Mouse (Mus musculus): ENCODE results near the gene Myo3b. TPM values are rescaled to one million over a fixed set of nuclear protein-coding genes. Genes with fewer than 3 reads are reported as not detected.

Gene Myo3b
- polyA plus RNA-seq, 1 experiment: not detected

DNA sequence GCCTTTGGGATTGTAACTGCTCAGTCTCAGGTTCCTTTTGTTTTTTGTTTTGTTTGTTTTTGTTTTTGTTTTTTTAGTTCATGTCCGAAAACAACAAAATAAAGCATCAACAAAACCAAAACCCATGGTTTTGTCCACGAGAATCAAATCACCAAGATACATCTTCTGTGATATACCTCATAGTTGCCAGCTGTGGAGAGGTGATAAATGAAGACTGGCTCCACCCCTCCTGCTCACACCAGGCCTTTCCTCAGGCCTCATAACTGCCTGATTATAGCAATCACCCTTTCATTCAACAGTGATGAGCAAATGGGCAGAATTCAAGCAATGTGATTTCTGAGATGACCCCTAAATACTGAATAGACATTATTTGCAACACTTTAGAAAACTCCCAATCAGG is 14.5 kb upstream of the Myo3b start:
- H3K27me3 ChIP-seq (replicated peaks): no peaks in the 10 kb centered on the region
- no peak overlapping the region for H3K4me3 ChIP-seq (replicated peaks)
- TF ChIP-seq GATA1 (IDR thresholded peaks at IDR 0.05; ENCODE audit: borderline replicate concordance, low read length) (no peak), FLI1 (IDR thresholded peaks at IDR 0.05; ENCODE audit: low read length) (no peak)
- H3K36me3 ChIP-seq (replicated peaks; ENCODE audit: low read length): peaks cover 53% of the 10 kb centered on the region
- H3K4me1 ChIP-seq: peaks cover 4% of the 10 kb centered on the region; the same call in 1 of the 2 replicates
- no peaks in the 10 kb centered on the region; the same call in 1 of the 2 replicates for H3K9me3 ChIP-seq

- Histone ChIP-seq H3K9me3 (peaks cover 8% of the 10 kb centered on the region), H3K4me3 (replicated peaks) (no peak overlapping the region), H3K4me1 (peaks cover 4% of the 10 kb centered on the region; the same call in 1 of the 2 replicates), H3K36me3 (replicated peaks; ENCODE audit: low read length) (peaks cover 42% of the 10 kb centered on the region), H3K27me3 (replicated peaks) (no peaks in the 10 kb centered on the region)
- TF ChIP-seq FLI1 (IDR thresholded peaks at IDR 0.05; ENCODE audit: low read length) (no peak), GATA1 (IDR thresholded peaks at IDR 0.05; ENCODE audit: borderline replicate concordance, low read length) (no peak)
Measured at GRCm38 (mm10) chr2:70025711-70026110, 13.2 kb upstream of the Myo3b start.

DNA sequence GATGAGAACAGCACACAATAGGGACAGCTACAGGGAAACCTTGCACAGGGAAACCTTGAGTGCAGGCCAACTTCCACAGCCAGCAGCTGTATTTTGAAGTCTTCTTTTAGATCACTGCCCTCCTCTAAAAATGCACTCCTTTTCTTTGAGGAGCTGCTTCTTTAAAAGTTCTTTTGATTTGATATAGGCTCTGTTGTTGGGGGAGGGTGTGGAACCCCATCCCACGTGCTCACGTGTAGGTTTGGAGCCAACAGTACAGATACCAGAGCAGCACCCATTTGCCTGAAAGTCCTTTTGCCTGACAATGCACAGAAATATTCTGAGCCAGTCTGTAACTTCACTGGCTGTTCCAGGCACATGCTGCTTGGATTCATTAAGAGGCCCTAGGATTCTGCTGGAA is 7.5 kb upstream of the Myo3b start:
- H3K9me3 ChIP-seq: peaks cover 8% of the 10 kb centered on the region
- no peak for TF ChIP-seq FLI1 (IDR thresholded peaks at IDR 0.05; ENCODE audit: low read length)
- TF ChIP-seq GATA1 (IDR thresholded peaks at IDR 0.05; ENCODE audit: borderline replicate concordance, low read length): no peak
- peaks cover 10% of the 10 kb centered on the region for H3K27me3 ChIP-seq (replicated peaks)
- peaks cover 2% of the 10 kb centered on the region for H3K36me3 ChIP-seq (replicated peaks; ENCODE audit: low read length)
- H3K4me1 ChIP-seq: no peaks in the 10 kb centered on the region
- H3K4me3 ChIP-seq (replicated peaks): no peak overlapping the region

- TF ChIP-seq FLI1 (IDR thresholded peaks at IDR 0.05; ENCODE audit: low read length) (no peak), GATA1 (IDR thresholded peaks at IDR 0.05; ENCODE audit: borderline replicate concordance, low read length) (no peak)
- no peak overlapping the region for H3K4me3 ChIP-seq (replicated peaks)
Measured at GRCm38 (mm10) chr2:70034895-70035294, 4.0 kb upstream of the Myo3b start.

DNA sequence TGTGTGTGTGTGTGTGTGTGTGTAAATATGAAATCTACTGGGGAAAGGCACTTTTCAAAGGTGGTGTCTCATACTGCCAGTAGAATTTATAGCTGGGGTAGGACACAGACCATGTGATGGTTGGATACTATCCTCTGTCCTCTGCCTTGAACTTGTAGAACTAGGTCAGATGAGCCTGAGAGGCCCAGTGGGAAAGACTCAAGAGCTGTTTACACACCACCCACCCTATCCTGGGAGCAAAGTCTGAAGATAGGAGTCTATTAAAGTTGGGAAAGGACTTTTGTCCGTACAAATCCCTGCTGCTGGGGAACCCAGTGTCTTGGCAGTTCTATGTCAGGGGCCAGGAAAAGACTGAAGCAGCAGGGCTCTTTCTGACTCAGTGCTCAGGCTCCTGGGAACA is 3.6 kb upstream of the Myo3b start:
- no peak for TF ChIP-seq GATA1 (IDR thresholded peaks at IDR 0.05; ENCODE audit: borderline replicate concordance, low read length)
- no peak for TF ChIP-seq FLI1 (IDR thresholded peaks at IDR 0.05; ENCODE audit: low read length)
- Histone ChIP-seq H3K36me3 (replicated peaks; ENCODE audit: low read length) (no peaks in the 10 kb centered on the region), H3K9me3 (0 out of 2 replicates have a peak, but pooled peaks cover 2% of the 10 kb centered on the region), H3K4me3 (replicated peaks) (no peak overlapping the region), H3K4me1 (0 out of 2 replicates have a peak, but pooled peaks cover 3% of the 10 kb centered on the region), H3K27me3 (replicated peaks) (peaks cover 22% of the 10 kb centered on the region)

More at GRCm38 (mm10) chr2:70034895-70035294, 4.0 kb upstream of the Myo3b start:
- Histone ChIP-seq H3K4me1 (0 out of 2 replicates have a peak, but pooled peaks cover 3% of the 10 kb centered on the region), H3K27me3 (replicated peaks) (peaks cover 19% of the 10 kb centered on the region), H3K9me3 (peaks cover 5% of the 10 kb centered on the region; the same call in 1 of the 2 replicates), H3K36me3 (replicated peaks; ENCODE audit: low read length) (no peaks in the 10 kb centered on the region)

- no peak overlapping the region for H3K4me3 ChIP-seq (replicated peaks)
- TF ChIP-seq GATA1 (IDR thresholded peaks at IDR 0.05; ENCODE audit: borderline replicate concordance, low read length): no peak
- no peak for TF ChIP-seq FLI1 (IDR thresholded peaks at IDR 0.05; ENCODE audit: low read length)
- H3K36me3 ChIP-seq (replicated peaks; ENCODE audit: low read length): no peaks in the 10 kb centered on the region
- H3K9me3 ChIP-seq: no peaks in the 10 kb centered on the region
- H3K4me1 ChIP-seq: 0 out of 2 replicates have a peak, but pooled peaks cover 3% of the 10 kb centered on the region
- H3K27me3 ChIP-seq (replicated peaks): peaks cover 26% of the 10 kb centered on the region
Measured at GRCm38 (mm10) chr2:70037221-70037620, 1.7 kb upstream of the Myo3b start.

GRCm38 (mm10) chr2:70044466-70044865 is 5.5 kb downstream of the Myo3b start:
- no peak for TF ChIP-seq FLI1 (IDR thresholded peaks at IDR 0.05; ENCODE audit: low read length)
- no peak for TF ChIP-seq GATA1 (IDR thresholded peaks at IDR 0.05; ENCODE audit: borderline replicate concordance, low read length)
- Histone ChIP-seq H3K36me3 (replicated peaks; ENCODE audit: low read length) (no peaks in the 10 kb centered on the region), H3K9me3 (no peaks in the 10 kb centered on the region), H3K27me3 (replicated peaks) (peaks cover 16% of the 10 kb centered on the region), H3K4me1 (peaks cover 6% of the 10 kb centered on the region), H3K4me3 (replicated peaks) (no peak overlapping the region)

GRCm38 (mm10) chr2:70047868-70048267 is 8.9 kb downstream of the Myo3b start:
- TF ChIP-seq FLI1 (IDR thresholded peaks at IDR 0.05; ENCODE audit: low read length) (no peak), GATA1 (IDR thresholded peaks at IDR 0.05; ENCODE audit: borderline replicate concordance, low read length) (no peak)
- Histone ChIP-seq H3K36me3 (replicated peaks; ENCODE audit: low read length) (no peaks in the 10 kb centered on the region), H3K4me3 (replicated peaks) (peak overlapping the region; percentile 33), H3K27me3 (replicated peaks) (peaks cover 12% of the 10 kb centered on the region), H3K9me3 (no peaks in the 10 kb centered on the region), H3K4me1 (peaks cover 6% of the 10 kb centered on the region)

DNA sequence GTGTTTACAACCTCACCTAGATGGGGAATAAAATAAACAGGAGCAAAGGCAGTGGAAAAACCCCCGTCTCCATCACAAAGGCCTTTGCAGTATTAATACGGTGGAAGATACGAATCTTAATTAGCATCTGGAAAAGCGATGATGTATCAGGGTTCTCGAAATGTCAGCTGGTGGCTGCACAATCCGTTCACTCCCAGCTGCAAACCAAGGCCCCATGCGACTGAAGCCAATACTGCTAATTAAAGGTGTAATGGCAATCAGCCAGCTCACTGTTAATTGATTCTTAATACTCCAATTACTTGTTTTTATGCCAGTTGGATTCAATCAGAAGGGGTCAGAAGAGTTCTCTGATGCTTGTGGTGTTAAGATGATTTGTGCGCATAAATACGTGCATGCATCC is 14.9 kb downstream of the Myo3b start:
- TF ChIP-seq GATA1 (IDR thresholded peaks at IDR 0.05; ENCODE audit: borderline replicate concordance, low read length): no peak
- TF ChIP-seq FLI1 (IDR thresholded peaks at IDR 0.05; ENCODE audit: low read length): no peak
- H3K4me3 ChIP-seq (replicated peaks): no peak overlapping the region
- no peaks in the 10 kb centered on the region for H3K9me3 ChIP-seq
- H3K4me1 ChIP-seq: no peaks in the 10 kb centered on the region
- H3K27me3 ChIP-seq (replicated peaks): peaks cover 11% of the 10 kb centered on the region
- no peaks in the 10 kb centered on the region for H3K36me3 ChIP-seq (replicated peaks; ENCODE audit: low read length)

GRCm38 (mm10) chr2:70058201-70058600 is 19.3 kb downstream of the Myo3b start:
- Histone ChIP-seq H3K9me3 (no peaks in the 10 kb centered on the region), H3K36me3 (replicated peaks; ENCODE audit: low read length) (no peaks in the 10 kb centered on the region), H3K4me3 (replicated peaks) (no peak overlapping the region), H3K27me3 (replicated peaks) (peaks cover 12% of the 10 kb centered on the region), H3K4me1 (no peaks in the 10 kb centered on the region)
- TF ChIP-seq FLI1 (IDR thresholded peaks at IDR 0.05; ENCODE audit: low read length) (no peak), GATA1 (IDR thresholded peaks at IDR 0.05; ENCODE audit: borderline replicate concordance, low read length) (no peak)

All from megakaryocyte, embryonic 14.5 days (primary cell).